In genomic region chr17:26949051-26949577, GRCm38 (mm10) we compare ENCODE assay signal across 7 mouse cellular contexts. TPM values are rescaled to one million over a fixed set of nuclear protein-coding genes. Genes with fewer than 3 reads are reported as not detected.
DNase-seq lines count a peak whose midpoint lies in the region; ATAC-seq lines count a peak whose summit lies in the region.

No protein-coding gene starts in this region.

- peak overlapping the region; percentile 88 for H3K27ac ChIP-seq in forebrain, embryonic 15.5 days (replicated peaks)

- H3K9me3 ChIP-seq in forebrain, embryonic 15.5 days, result no peaks in the 10 kb centered on the region

- peaks cover 3% of the 10 kb centered on the region; the same call in 1 of the 2 replicates for H3K36me3 ChIP-seq in forebrain, embryonic 15.5 days

- peak overlapping the region; percentile 87 for H3K4me2 ChIP-seq in forebrain, embryonic 15.5 days (replicated peaks)

- H3K4me3 ChIP-seq in forebrain, embryonic 15.5 days, result peak overlapping the region; percentile 71

- DNase-seq in right cerebral cortex, postnatal 25 days, result peak; percentile 48
- no peak for DNase-seq in right cerebral cortex, adult 18-20 months
- peak; percentile 36 to 54 for DNase-seq in cerebellum, postnatal 10 days
- DNase-seq in kidney, postnatal 4 days, result peak; percentile 46 to 64
- DNase-seq in neural tube, embryonic 10.5 days (ENCODE audit: extremely low spot score, low spot score), result peak; percentile 43
- DNase-seq in gastrocnemius, postnatal 4 days (ENCODE audit: low spot score in 2 of 2), result no peak

- WGBS in forebrain, embryonic 15.5 days, result 9% methylated on average over 13 of the region's 14 CpGs

- peak overlapping the region; percentile 81 for H3K9ac ChIP-seq in forebrain, embryonic 15.5 days (replicated peaks)

- peaks cover 91% of the 10 kb centered on the region for H3K4me1 ChIP-seq in forebrain, embryonic 15.5 days

- ATAC-seq in forebrain, embryonic 15.5 days (replicated peaks), result no peak

- no peaks in the 10 kb centered on the region for H3K27me3 ChIP-seq in forebrain, embryonic 15.5 days

RNA-seq across cellular contexts. Expression of gene Syngap1, which starts 8.1 kb away (rescaled TPM):
- polyA plus RNA-seq in forebrain, embryonic 15.5 days (2015; fragmentation: Nextera tagmentation; extraction: Ambion mirVana), result 6.5 and 7.3 TPM in 2 replicates
- total RNA-seq in gastrocnemius, postnatal 4 days (2021), result 10 to 100 TPM; 20.8 to 23.8 TPM

RNA-seq across cellular contexts. Expression of gene Cuta, which starts 9.7 kb away (rescaled TPM):
- 144 and 150 TPM in 2 replicates for polyA plus RNA-seq in forebrain, embryonic 15.5 days (2015; fragmentation: Nextera tagmentation; extraction: Ambion mirVana)
- total RNA-seq in gastrocnemius, postnatal 4 days (2021), result 10 to 100 TPM; 90.4 to 92.8 TPM

RNA-seq across cellular contexts. Expression of gene Phf1, which starts 16.3 kb away (rescaled TPM):
- 17.2 and 18.3 TPM in 2 replicates for polyA plus RNA-seq in forebrain, embryonic 15.5 days (2015; fragmentation: Nextera tagmentation; extraction: Ambion mirVana)
- total RNA-seq in gastrocnemius, postnatal 4 days (2021), result 10 to 100 TPM in 1 of 2 experiments, 1 to 10 TPM in 1; 9.6 to 10.9 TPM

RNA-seq across cellular contexts. Expression of gene Zbtb9, which starts 23.9 kb away (rescaled TPM):
- 15.8 and 17.2 TPM in 2 replicates for polyA plus RNA-seq in forebrain, embryonic 15.5 days (2015; fragmentation: Nextera tagmentation; extraction: Ambion mirVana)
- 1 to 10 TPM; 4.1 to 4.8 TPM for total RNA-seq in gastrocnemius, postnatal 4 days (2021)

RNA-seq across cellular contexts. Expression of gene Kifc5b, which starts 32.2 kb away (rescaled TPM):
- polyA plus RNA-seq in forebrain, embryonic 15.5 days (2015; fragmentation: Nextera tagmentation; extraction: Ambion mirVana), result 4.3 and 5.5 TPM in 2 replicates
- total RNA-seq in gastrocnemius, postnatal 4 days (2021), result 1 to 10 TPM; 6.1 to 8.5 TPM

Comparison
In these comparisons a context has a peak if more than half of its experiments do, and no peak if none do; other contexts are left out.
1. DNase-seq: peak in right cerebral cortex, postnatal 25 days (single experiment), cerebellum, postnatal 10 days (2 of 2), kidney, postnatal 4 days (2 of 2) and neural tube, embryonic 10.5 days (single experiment); none in right cerebral cortex, adult 18-20 months (single experiment) and gastrocnemius, postnatal 4 days (0 of 2).